Mouse (Mus musculus) frontal cortex, postnatal 14 days (tissue): ENCODE data around the gene Cyfip2.
"Not testable (repeated sequence)": the region's sequence is repeated elsewhere in the genome, so short reads cannot be mapped to it uniquely, and the experiment has no call there.

Experiments used
- DNase-seq, 2 experiments: peaks; one replicate each; pipeline ENCODE4 v3.0.0; 2022; ENCODE audit warnings: low spot score in 2 of 2

Cyfip2 gene

GRCm38 (mm10) chr11:46194175-46194574 lies 118.5 kb downstream of the Cyfip2 start:
- no peak for DNase-seq

DNA sequence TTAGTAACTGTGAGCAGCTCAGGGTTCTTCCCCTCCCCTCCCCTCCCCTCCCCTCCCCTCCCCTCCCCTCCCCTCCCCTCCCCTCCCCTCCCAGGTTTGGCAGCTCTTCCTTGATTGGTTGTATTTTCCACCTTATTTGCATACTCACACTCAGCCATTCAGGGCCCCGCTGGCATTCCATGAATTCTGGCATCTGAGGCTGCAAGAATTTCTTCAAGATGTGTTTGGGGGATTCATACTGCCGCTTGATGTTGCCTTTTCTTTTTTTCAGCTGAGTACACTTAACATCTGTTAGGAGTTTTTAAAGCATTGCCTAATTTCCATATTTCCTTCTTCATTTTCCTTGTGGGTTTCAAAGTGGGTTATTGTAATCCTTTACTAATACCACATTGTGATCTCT lies 124.4 kb downstream of the Cyfip2 start:
- DNase-seq = no peak

- DNase-seq = no peak
These were observed 127.2 kb downstream of the Cyfip2 start for GRCm38 (mm10) chr11:46185486-46185885.

GRCm38 (mm10) chr11:46184946-46185345 lies 127.7 kb downstream of the Cyfip2 start:
- DNase-seq = no peak

- DNase-seq = not testable (repeated sequence)
These were observed 130.6 kb downstream of the Cyfip2 start for GRCm38 (mm10) chr11:46182031-46182430.

DNA sequence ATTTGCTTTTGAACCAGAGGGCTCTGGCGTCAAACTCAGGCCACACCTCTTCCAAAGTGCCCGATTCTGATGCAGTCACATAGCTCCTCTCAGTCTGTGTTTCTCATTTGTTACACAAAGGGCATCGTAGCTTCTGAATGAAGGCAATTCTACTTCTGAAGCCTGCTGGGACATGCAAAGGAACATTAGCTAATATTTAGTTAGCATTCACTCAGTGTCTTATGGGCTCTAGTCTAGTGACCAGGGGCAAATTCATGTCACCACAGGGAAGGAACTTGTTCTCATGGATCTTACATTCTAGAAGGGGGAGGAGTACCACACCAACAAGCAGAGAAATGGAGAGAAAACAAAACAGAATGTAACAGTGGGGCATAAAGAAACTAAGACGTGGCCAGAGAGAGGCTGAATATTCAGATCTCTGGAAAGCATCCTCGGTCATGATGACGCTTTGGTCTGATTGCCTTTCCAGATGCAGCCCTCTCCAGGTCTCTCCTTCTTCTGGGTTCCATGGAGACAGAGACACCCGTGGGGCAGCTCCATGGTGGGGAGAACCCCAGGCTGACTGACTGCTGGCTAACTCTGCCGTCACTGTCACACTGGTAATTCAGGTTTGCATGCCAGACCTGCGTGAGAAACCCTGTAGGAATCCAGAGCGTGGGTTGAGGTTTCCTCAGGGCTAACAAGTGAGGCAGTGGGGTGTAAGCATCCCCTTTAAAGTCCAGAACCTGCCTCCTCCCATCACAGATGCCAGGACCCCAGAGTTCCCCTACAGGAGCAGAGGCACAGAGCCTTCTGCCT lies 135.2 kb downstream of the Cyfip2 start:
- no peak for DNase-seq

DNA sequence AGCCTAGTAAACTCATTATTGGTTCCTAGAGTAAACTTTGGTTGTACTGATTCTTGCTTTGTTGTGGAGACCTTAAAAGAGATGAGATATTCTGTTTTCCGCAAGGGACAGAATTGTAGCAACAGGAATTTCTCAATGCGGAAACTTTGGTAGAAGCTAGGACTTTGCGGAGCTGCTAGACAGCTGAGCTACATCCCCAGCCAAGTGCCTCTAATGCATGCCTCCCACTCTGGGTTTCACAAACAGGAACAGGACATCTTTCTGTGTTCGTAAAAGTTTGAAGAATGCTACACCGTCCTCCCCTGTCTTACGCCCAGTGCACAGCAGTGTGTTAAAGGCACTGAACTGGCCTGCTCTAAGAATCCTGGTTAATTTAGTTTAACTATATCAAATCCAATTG lies 136.5 kb downstream of the Cyfip2 start:
- no peak for DNase-seq

GRCm38 (mm10) chr11:46172128-46172527 lies 140.5 kb downstream of the Cyfip2 start:
- no peak for DNase-seq

DNA sequence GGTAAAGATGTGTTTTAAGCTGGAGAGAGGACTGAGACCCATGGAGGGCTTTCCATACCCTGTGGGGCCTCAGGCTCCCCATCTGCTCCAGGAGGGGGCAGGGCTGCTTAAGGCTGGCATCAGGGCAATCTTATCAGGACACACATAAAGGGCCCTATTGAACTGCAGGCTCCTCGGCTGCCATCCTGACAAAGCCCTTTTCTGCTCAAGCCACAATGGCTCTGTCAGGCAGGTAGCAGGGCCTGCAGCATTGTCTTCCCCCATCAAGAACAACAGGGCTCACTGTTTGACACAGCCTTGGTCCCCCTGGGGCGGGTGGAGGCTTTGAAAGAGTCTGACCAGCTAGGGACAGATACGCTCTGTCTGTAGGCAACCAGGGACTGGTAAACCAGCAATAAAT lies 142.8 kb downstream of the Cyfip2 start:
- DNase-seq = no peak

DNA sequence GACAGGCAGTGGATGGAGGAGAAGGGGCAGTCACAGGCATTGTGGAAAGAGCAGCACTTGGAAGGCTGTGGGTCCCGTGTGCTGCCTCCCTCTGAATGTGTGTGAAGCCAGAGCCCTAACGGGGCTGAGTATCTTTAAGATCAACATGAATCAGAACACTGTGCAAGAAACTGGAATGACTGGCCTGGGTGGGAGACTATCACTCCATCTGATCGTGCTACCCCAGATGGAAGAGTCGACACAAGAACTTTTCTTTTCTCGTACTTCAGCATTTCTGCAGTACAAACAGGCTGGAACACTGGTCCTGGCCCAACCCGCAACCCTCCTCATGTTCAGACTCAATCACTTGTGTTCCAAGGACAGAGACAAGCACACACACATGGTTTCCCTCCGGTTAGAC lies 144.2 kb downstream of the Cyfip2 start:
- DNase-seq = no peak

- DNase-seq = no peak
These were observed 146.6 kb downstream of the Cyfip2 start, which contains the start of gene Nipal4 for GRCm38 (mm10) chr11:46165866-46166585. Nipal4 (minus strand) TSS chr11:46166508.

DNA sequence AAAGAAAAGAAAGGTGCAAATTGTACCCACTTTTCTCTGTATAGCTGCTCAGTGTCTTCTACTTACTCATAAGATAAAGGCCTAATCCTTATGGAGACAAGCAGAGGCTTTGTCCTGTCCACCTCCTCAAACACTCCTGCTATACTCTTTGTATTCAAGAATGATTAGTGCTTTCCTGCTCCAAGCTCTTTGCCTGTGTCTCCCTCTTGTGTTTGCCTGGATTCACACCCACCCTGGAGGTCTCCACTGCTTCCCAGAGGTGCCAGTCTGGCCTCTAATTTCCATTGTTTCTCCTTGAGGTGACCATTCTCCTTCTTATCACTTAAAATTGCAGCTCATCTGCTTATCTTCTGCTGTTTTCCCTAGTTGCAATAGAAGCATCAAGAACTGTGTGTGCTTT lies 155.2 kb downstream of the Cyfip2 start:
- DNase-seq = no peak

GRCm38 (mm10) chr11:46156945-46157344 lies 155.7 kb downstream of the Cyfip2 start:
- DNase-seq = no peak

DNA sequence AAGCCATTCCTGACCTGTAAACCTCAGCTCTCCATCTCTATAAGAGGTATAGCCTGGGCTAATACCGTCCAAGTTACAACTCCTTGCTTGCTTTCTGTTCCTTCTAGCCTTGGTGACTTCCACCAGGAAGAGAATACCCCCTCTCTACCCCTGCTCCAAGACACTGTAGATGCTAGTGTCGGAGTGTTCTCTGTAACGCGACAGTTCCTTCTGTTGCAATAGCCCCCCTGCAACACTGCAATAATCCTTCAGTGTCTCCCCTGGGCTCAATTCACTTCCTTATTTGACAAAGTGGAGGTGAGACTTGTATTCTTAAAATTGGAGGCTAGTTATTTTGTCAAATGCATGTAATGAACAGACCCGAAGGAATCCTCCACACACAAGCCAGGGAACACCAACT lies 166.0 kb downstream of the Cyfip2 start:
- no peak for DNase-seq

GRCm38 (mm10) chr11:46145163-46145875 lies 167.3 kb downstream of the Cyfip2 start:
- DNase-seq = no peak
